ENCODE assay signal across 8 mouse cellular contexts in genomic region chr1:55741885-55742284, GRCm38 (mm10).
DNase-seq lines count a peak whose midpoint lies in the region; ATAC-seq and TF ChIP-seq lines count a peak whose summit lies in the region.

No protein-coding gene starts in this region.

- TF ChIP-seq CTCF in layer of hippocampus, adult 2 months (conservative IDR thresholded peaks at IDR 0.05), result no peak

- no peaks in the 10 kb centered on the region for H3K36me3 ChIP-seq in neural tube, embryonic 15.5 days

- peak; percentile 29 to 30 for DNase-seq in heart, adult 18-20 months
- no peak for DNase-seq in heart, postnatal 25 days (ENCODE audit: low spot score)
- no peak for DNase-seq in neural tube, embryonic 10.5 days (ENCODE audit: extremely low spot score, low spot score)
- peak in 1 of 2 experiments; percentile 17 for DNase-seq in layer of hippocampus, adult 2 months (ENCODE audit: low spot score in 2 of 2)
- DNase-seq in skeletal muscle tissue, adult 2 months (ENCODE audit: low read depth, low spot score), result peak; percentile 61
- no peak for DNase-seq in adrenal gland, adult (ENCODE audit: inconsistent age in 2 of 2, low spot score in 1 of 2)
- no peak for DNase-seq in urinary bladder, adult 18-20 months (ENCODE audit: low spot score in 2 of 2)

- H3K27me3 ChIP-seq in neural tube, embryonic 15.5 days (replicated peaks), result no peaks in the 10 kb centered on the region

- ATAC-seq in neural tube, embryonic 15.5 days (ENCODE audit: low FRiP score), result peak; percentile 41; the same call in 1 of the 2 replicates

- H3K9ac ChIP-seq in neural tube, embryonic 15.5 days (replicated peaks), result no peak overlapping the region

- H3K4me1 ChIP-seq in neural tube, embryonic 15.5 days, result no peaks in the 10 kb centered on the region

- intact Hi-C loops in heart, postnatal 25 days (cut with DNase I), result no loop called here

- 57% methylated on average over 3 of the region's 3 CpGs for WGBS in neural tube, embryonic 15.5 days

- H3K4me2 ChIP-seq in neural tube, embryonic 15.5 days, result no peak overlapping the region

- H3K9me3 ChIP-seq in neural tube, embryonic 15.5 days (replicated peaks), result no peaks in the 10 kb centered on the region

- no peak overlapping the region for H3K4me3 ChIP-seq in neural tube, embryonic 15.5 days (replicated peaks)
- no peak overlapping the region for H3K4me3 ChIP-seq in layer of hippocampus, adult 2 months

- no peak overlapping the region for H3K27ac ChIP-seq in neural tube, embryonic 15.5 days (replicated peaks)
- peak overlapping the region; percentile 53; the same call in 1 of the 2 replicates for H3K27ac ChIP-seq in layer of hippocampus, adult 2 months

Comparison
In these comparisons a context has a peak if more than half of its experiments do, and no peak if none do; other contexts are left out.
1. DNase-seq: peak in heart, adult 18-20 months (2 of 2) and skeletal muscle tissue, adult 2 months (single experiment); none in heart, postnatal 25 days (single experiment), neural tube, embryonic 10.5 days (single experiment), adrenal gland, adult (0 of 2) and urinary bladder, adult 18-20 months (0 of 2).